10 mouse cellular contexts compared by ENCODE assay signal in genomic region chr1:35759010-35759409, GRCm38 (mm10).
DNase-seq lines count a peak whose midpoint lies in the region; ATAC-seq lines count a peak whose summit lies in the region.
"Had no signal": no experiment of that assay in that cellular context is flagged by ENCODE, and none has a peak within 500 bp of the region (broad histone marks: within the 10 kb centered on the region; RNA-seq: fewer than 3 reads in every experiment).

No protein-coding gene starts in this region.

- H3K9ac ChIP-seq in embryonic facial prominence, embryonic 11.5 days (replicated peaks; ENCODE audit: low read length): no peak overlapping the region
- no peak overlapping the region for H3K9ac ChIP-seq in embryonic facial prominence, embryonic 13.5 days
- no peak overlapping the region for H3K9ac ChIP-seq in limb, embryonic 15.5 days
- no peak overlapping the region for H3K9ac ChIP-seq in midbrain, embryonic 16.5 days (ENCODE audit: low read depth, low read length)
- no peak overlapping the region for H3K9ac ChIP-seq in hindbrain, embryonic 11.5 days (ENCODE audit: low read depth, low read length)

- no peak for ATAC-seq in embryonic facial prominence, embryonic 11.5 days (replicated peaks; ENCODE audit: insufficient number of reproducible peaks, low FRiP score, low TSS enrichment, low read depth)
- ATAC-seq in embryonic facial prominence, embryonic 13.5 days (ENCODE audit: insufficient number of reproducible peaks, insufficient read depth, low FRiP score, low TSS enrichment, low read depth): no peak
- no peak for ATAC-seq in limb, embryonic 15.5 days (ENCODE audit: insufficient number of reproducible peaks, low FRiP score, low TSS enrichment, low read depth)
- no peak for ATAC-seq in midbrain, embryonic 16.5 days
- ATAC-seq in hindbrain, embryonic 11.5 days (ENCODE audit: low FRiP score): no peak
- no peak for ATAC-seq in activated CD4-positive, CD25-positive, alpha-beta regulatory T cell, adult 4 months

- no peaks in the 10 kb centered on the region for H3K27me3 ChIP-seq in embryonic facial prominence, embryonic 11.5 days (ENCODE audit: control insufficient read depth, insufficient read depth, low read length)
- H3K27me3 ChIP-seq in embryonic facial prominence, embryonic 10.5 days (replicated peaks; ENCODE audit: low read depth, poor library complexity, severe bottlenecking): no peaks in the 10 kb centered on the region
- no peaks in the 10 kb centered on the region for H3K27me3 ChIP-seq in embryonic facial prominence, embryonic 13.5 days
- no peaks in the 10 kb centered on the region for H3K27me3 ChIP-seq in limb, embryonic 15.5 days
- H3K27me3 ChIP-seq in midbrain, embryonic 16.5 days (ENCODE audit: control insufficient read depth, insufficient read depth, low read depth, low read length): no peaks in the 10 kb centered on the region
- H3K27me3 ChIP-seq in hindbrain, embryonic 11.5 days (ENCODE audit: control insufficient read depth, insufficient read depth, low read length): no peaks in the 10 kb centered on the region

- no peaks in the 10 kb centered on the region for H3K4me1 ChIP-seq in embryonic facial prominence, embryonic 11.5 days (ENCODE audit: control insufficient read depth, insufficient read depth, low read length)
- H3K4me1 ChIP-seq in embryonic facial prominence, embryonic 10.5 days: no peaks in the 10 kb centered on the region
- peaks cover 12% of the 10 kb centered on the region; the same call in 1 of the 2 replicates for H3K4me1 ChIP-seq in embryonic facial prominence, embryonic 13.5 days
- peaks cover 13% of the 10 kb centered on the region; the same call in 1 of the 2 replicates for H3K4me1 ChIP-seq in limb, embryonic 15.5 days
- no peaks in the 10 kb centered on the region for H3K4me1 ChIP-seq in midbrain, embryonic 16.5 days (ENCODE audit: control insufficient read depth, insufficient read depth, low read length)
- H3K4me1 ChIP-seq in hindbrain, embryonic 11.5 days (replicated peaks; ENCODE audit: control insufficient read depth, insufficient read depth, low read length): no peaks in the 10 kb centered on the region

- peak; percentile 7 for DNase-seq in embryonic facial prominence, embryonic 11.5 days (ENCODE audit: low spot score)
- no peak for DNase-seq in embryonic facial prominence, embryonic 10.5 days (ENCODE audit: low spot score)
- DNase-seq in layer of hippocampus, adult 9-11 months: peak; percentile 79
- no peak for DNase-seq in hindbrain, embryonic 11.5 days (ENCODE audit: low spot score)
- DNase-seq: cerebellum, postnatal 36 days; gastrocnemius, postnatal 10 days had no signal

- H3K36me3 ChIP-seq in embryonic facial prominence, embryonic 11.5 days (replicated peaks; ENCODE audit: control insufficient read depth, insufficient read depth, low read depth, low read length): no peaks in the 10 kb centered on the region
- no peaks in the 10 kb centered on the region for H3K36me3 ChIP-seq in embryonic facial prominence, embryonic 10.5 days (replicated peaks)
- H3K36me3 ChIP-seq in embryonic facial prominence, embryonic 13.5 days: no peaks in the 10 kb centered on the region
- H3K36me3 ChIP-seq in limb, embryonic 15.5 days: no peaks in the 10 kb centered on the region
- no peaks in the 10 kb centered on the region for H3K36me3 ChIP-seq in midbrain, embryonic 16.5 days (ENCODE audit: control insufficient read depth, insufficient read depth, low read length)
- H3K36me3 ChIP-seq in hindbrain, embryonic 11.5 days (ENCODE audit: control insufficient read depth, insufficient read depth, low read length): no peaks in the 10 kb centered on the region

- H3K9me3 ChIP-seq in embryonic facial prominence, embryonic 11.5 days (replicated peaks; ENCODE audit: control insufficient read depth, low read length): no peaks in the 10 kb centered on the region
- no peaks in the 10 kb centered on the region for H3K9me3 ChIP-seq in embryonic facial prominence, embryonic 10.5 days
- H3K9me3 ChIP-seq in embryonic facial prominence, embryonic 13.5 days: no peaks in the 10 kb centered on the region
- no peaks in the 10 kb centered on the region for H3K9me3 ChIP-seq in limb, embryonic 15.5 days
- H3K9me3 ChIP-seq in midbrain, embryonic 16.5 days (replicated peaks; ENCODE audit: control insufficient read depth, low read length, poor library complexity, severe bottlenecking): no peaks in the 10 kb centered on the region
- H3K9me3 ChIP-seq in hindbrain, embryonic 11.5 days (ENCODE audit: control insufficient read depth, low read length): no peaks in the 10 kb centered on the region

- 73% methylated on average over 12 of the region's 12 CpGs for WGBS in embryonic facial prominence, embryonic 11.5 days
- 82% methylated on average over 12 of the region's 12 CpGs for WGBS in embryonic facial prominence, embryonic 10.5 days
- 46% methylated on average over 12 of the region's 12 CpGs for WGBS in embryonic facial prominence, embryonic 13.5 days
- WGBS in limb, embryonic 15.5 days: 35% methylated on average over 12 of the region's 12 CpGs
- WGBS in midbrain, embryonic 16.5 days: 93% methylated on average over 12 of the region's 12 CpGs
- 90% methylated on average over 12 of the region's 12 CpGs for WGBS in hindbrain, embryonic 11.5 days

- no peak overlapping the region for H3K4me3 ChIP-seq in embryonic facial prominence, embryonic 11.5 days (ENCODE audit: low read depth, low read length)
- H3K4me3 ChIP-seq in embryonic facial prominence, embryonic 10.5 days: no peak overlapping the region
- no peak overlapping the region for H3K4me3 ChIP-seq in embryonic facial prominence, embryonic 13.5 days
- no peak overlapping the region for H3K4me3 ChIP-seq in limb, embryonic 15.5 days
- no peak overlapping the region for H3K4me3 ChIP-seq in midbrain, embryonic 16.5 days (ENCODE audit: low read depth, low read length)
- H3K4me3 ChIP-seq in hindbrain, embryonic 11.5 days (ENCODE audit: low read depth, low read length): no peak overlapping the region

- no peak overlapping the region for H3K27ac ChIP-seq in embryonic facial prominence, embryonic 11.5 days (replicated peaks; ENCODE audit: low read depth, low read length)
- H3K27ac ChIP-seq in embryonic facial prominence, embryonic 10.5 days (replicated peaks): no peak overlapping the region
- H3K27ac ChIP-seq in embryonic facial prominence, embryonic 13.5 days: 0 out of 2 replicates have a peak overlapping the region, but pooled peaks have one; percentile 11
- peak overlapping the region; percentile 38; the same call in 1 of the 2 replicates for H3K27ac ChIP-seq in limb, embryonic 15.5 days
- no peak overlapping the region for H3K27ac ChIP-seq in midbrain, embryonic 16.5 days (ENCODE audit: low read length)
- no peak overlapping the region for H3K27ac ChIP-seq in hindbrain, embryonic 11.5 days (ENCODE audit: low read depth, low read length)

- no peak overlapping the region for H3K4me2 ChIP-seq in embryonic facial prominence, embryonic 11.5 days (ENCODE audit: low read depth, low read length)
- peak overlapping the region; percentile 35; the same call in 1 of the 2 replicates for H3K4me2 ChIP-seq in embryonic facial prominence, embryonic 13.5 days
- no peak overlapping the region for H3K4me2 ChIP-seq in limb, embryonic 15.5 days
- no peak overlapping the region for H3K4me2 ChIP-seq in midbrain, embryonic 16.5 days (ENCODE audit: low read length)
- H3K4me2 ChIP-seq in hindbrain, embryonic 11.5 days (replicated peaks; ENCODE audit: low read depth, low read length): no peak overlapping the region

Comparison
In these comparisons a context has a peak if more than half of its experiments do, and no peak if none do; other contexts are left out.
1. DNase-seq: peak in embryonic facial prominence, embryonic 11.5 days (single experiment) and layer of hippocampus, adult 9-11 months (single experiment); none in embryonic facial prominence, embryonic 10.5 days (single experiment) and hindbrain, embryonic 11.5 days (single experiment).
2. H3K27ac ChIP-seq: peak in embryonic facial prominence, embryonic 13.5 days (single experiment) and limb, embryonic 15.5 days (single experiment); none in embryonic facial prominence, embryonic 11.5 days (single experiment), embryonic facial prominence, embryonic 10.5 days (single experiment), midbrain, embryonic 16.5 days (single experiment) and hindbrain, embryonic 11.5 days (single experiment).